Mouse (Mus musculus): ENCODE data around the gene 1700001C19Rik.

DNA sequence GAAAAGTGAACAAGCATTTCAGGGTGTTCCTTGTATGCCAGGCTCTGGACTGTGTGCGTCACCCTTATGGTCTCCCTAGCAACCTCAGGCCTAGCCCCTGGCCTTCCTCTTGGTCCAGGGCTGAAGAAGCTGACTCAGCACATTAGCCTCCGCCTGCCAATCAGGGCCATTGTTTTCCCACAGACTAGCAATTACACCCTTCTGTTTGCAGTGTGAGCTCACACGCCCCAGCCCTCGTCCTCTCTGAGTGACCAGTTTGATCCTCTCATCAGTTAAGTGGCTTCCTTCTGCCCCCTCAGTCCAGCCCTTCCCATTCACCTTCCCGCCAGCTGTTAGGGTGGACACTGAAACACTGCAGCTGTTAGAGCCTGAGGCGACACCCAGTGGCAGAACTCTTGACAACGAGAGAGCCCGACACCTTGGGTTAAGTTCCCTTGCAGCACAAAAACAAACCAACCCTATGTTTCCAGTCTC lies 8.3 kb downstream of the 1700001C19Rik start:
- TF ChIP-seq CTCF (conservative IDR thresholded peaks at IDR 0.05; ENCODE audit: low read length) = no peak
- TF ChIP-seq NANOG (IDR thresholded peaks at IDR 0.05; ENCODE audit: borderline replicate concordance, low read length) = no peak

Measured in E14TG2a.4 (cell line).